Mouse (Mus musculus) Patski (cell line): ENCODE measurements around the gene Tectb. TPM values are rescaled to one million over a fixed set of nuclear protein-coding genes. Genes with fewer than 3 reads are reported as not detected.

Experiments used
- ATAC-seq: fragments of 100-300 bp; one replicate; pipeline ENCODE4 v1.8.0; 2021
- CTCF ChIA-PET: fragments of 350-600 bp; sonication (Branson Sonifier 250); formaldehyde crosslinking; loops from one replicate; lab custom pipeline; 2022; ENCODE audit warnings: inconsistent platforms; lab: Charles Lee
- POLR2A ChIA-PET: fragments of 350-600 bp; sonication (Branson Sonifier 250); formaldehyde crosslinking; loops from one replicate; lab custom pipeline; 2022; ENCODE audit warnings: antibody characterized with exemption, inconsistent platforms; lab: Charles Lee
- DNase-seq: peaks from one replicate; pipeline ENCODE4 v3.0.0-alpha.2; 2011; ENCODE audit warnings: low read depth, low spot score
- H3K27me3 ChIP-seq: fragments of 371-371 bp; one replicate; pipeline ENCODE4 v1.5.1; 2021
- CTCF ChIP-seq: fragments of 100-300 bp; IDR thresholded peaks from one replicate; pipeline ENCODE4 v1.5.1; 2021
- in situ Hi-C: fragments of 300-500 bp; cut with MboI; formaldehyde crosslinking; loops from 3 replicates; pipeline ENCODE4 v1.11.1; 2018; ENCODE audit warnings: low pct_unique_long_range_greater_than_20kb, mixed read lengths
- polyA plus RNA-seq: library from polyadenylated mRNA; unstranded; gene quantifications from one replicate; pipeline ENCODE4 v1.2.3, GENCODE M21; 2021

Tectb gene
- polyA plus RNA-seq, 1 experiment from 2014 or later: not detected

GRCm38 (mm10) chr19:55218741-55219221, 38.2 kb downstream of the Tectb start:
- ATAC-seq: peak; percentile 45
- in situ Hi-C loops: no loop called here
- TF ChIP-seq CTCF: no peak
- DNase-seq: no peak
- ChIA-PET POLR2A (interaction anchor here (0.6 to 1.3 kb wide), 4 partner anchors 12 to 112 kb away, joined by 3 read pairs; no protein-coding TSS in a partner anchor), CTCF (interaction anchor here (0.7 to 3.6 kb wide), 19 partner anchors 8 to 113 kb away, joined by 3 to 65 read pairs (median 5); no protein-coding TSS in a partner anchor)
- no peaks in the 10 kb centered on the region for H3K27me3 ChIP-seq

GRCm38 (mm10) chr19:55219359-55219758, 38.8 kb downstream of the Tectb start:
- ChIA-PET POLR2A (interaction anchor here (0.6 to 1.3 kb wide), 4 partner anchors 12 to 112 kb away, joined by 3 read pairs; no protein-coding TSS in a partner anchor), CTCF (interaction anchor here (0.7 to 3.6 kb wide), 18 partner anchors 8 to 493 kb away, joined by 3 to 65 read pairs (median 5); no protein-coding TSS in a partner anchor)
- in situ Hi-C loops: no loop called here
- no peaks in the 10 kb centered on the region for H3K27me3 ChIP-seq
- ATAC-seq (no peak), DNase-seq (peak; percentile 34)
- TF ChIP-seq CTCF: no peak

DNA sequence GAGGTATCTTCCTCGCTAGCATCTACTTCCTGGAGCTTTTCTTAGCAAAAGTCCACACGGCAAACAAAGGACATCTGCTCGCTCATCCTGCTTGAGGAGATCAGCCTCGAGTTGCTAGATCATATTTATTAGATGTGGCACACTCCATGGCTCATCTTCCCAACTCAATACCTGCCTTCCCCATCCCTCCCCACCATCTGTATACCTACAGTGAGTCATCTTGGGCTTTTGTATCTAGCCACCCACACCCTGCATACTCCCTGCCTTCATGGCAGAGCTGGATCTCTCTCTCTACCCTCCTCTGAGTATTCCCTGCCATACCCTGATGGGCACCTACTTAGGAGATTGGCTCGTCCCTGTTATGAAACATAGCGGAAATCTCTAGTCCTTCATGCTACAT, 40.7 kb downstream of the Tectb start:
- ChIA-PET CTCF (interaction anchor here (1.0 to 1.3 kb wide), 3 partner anchors 15 to 111 kb away, joined by 3 read pairs; no protein-coding TSS in a partner anchor), POLR2A (no interaction called here)
- DNase-seq (no peak), ATAC-seq (no peak)
- in situ Hi-C loops: loop anchor here (5.0 kb wide), 1 partner anchor 86 kb away; no protein-coding TSS in a partner anchor
- no peaks in the 10 kb centered on the region for H3K27me3 ChIP-seq
- TF ChIP-seq CTCF: no peak

GRCm38 (mm10) chr19:55222268-55222667, 41.7 kb downstream of the Tectb start:
- no peak for DNase-seq
- no peaks in the 10 kb centered on the region for H3K27me3 ChIP-seq
- no peak for ATAC-seq
- ChIA-PET CTCF (interaction anchor here (1.0 to 1.9 kb wide), 5 partner anchors 8 to 56 kb away, joined by 3 to 6 read pairs (median 4); partner anchors contain the start of gene Gucy2g), POLR2A (no interaction called here)
- in situ Hi-C loops: loop anchor here (5.0 kb wide), 1 partner anchor 85 kb away; no protein-coding TSS in a partner anchor
- TF ChIP-seq CTCF: no peak

DNA sequence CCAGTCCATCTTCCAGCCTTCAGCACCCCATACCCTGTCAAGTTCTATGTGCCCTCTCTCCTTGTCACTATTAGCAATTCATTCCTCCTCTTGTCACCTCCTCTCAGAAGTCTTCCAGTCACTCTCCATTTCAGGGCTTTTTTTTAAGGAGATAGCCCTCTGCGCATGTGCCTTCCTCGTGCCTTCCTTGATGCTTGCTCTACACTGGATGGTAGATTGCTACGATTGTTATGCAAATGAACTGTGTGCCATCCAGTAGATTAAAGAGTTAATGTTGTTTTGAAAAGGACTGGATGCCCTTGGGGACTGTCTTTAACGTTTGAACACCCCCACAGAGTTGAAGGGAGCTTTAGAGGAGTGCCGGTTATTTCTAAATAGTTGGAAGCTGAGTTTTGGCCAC, 46.1 kb downstream of the Tectb start:
- ChIA-PET CTCF (interaction anchor here (0.7 to 1.0 kb wide), 2 partner anchors 8 to 9 kb away, joined by 3 to 6 read pairs; no protein-coding TSS in a partner anchor), POLR2A (no interaction called here)
- no peaks in the 10 kb centered on the region for H3K27me3 ChIP-seq
- in situ Hi-C loops: no loop called here
- no peak for TF ChIP-seq CTCF
- ATAC-seq: no peak
- DNase-seq: no peak

GRCm38 (mm10) chr19:55227135-55227534, 46.6 kb downstream of the Tectb start:
- no peak for ATAC-seq
- H3K27me3 ChIP-seq: no peaks in the 10 kb centered on the region
- ChIA-PET POLR2A (no interaction called here), CTCF (interaction anchor here (0.7 to 1.5 kb wide), 3 partner anchors 8 to 11 kb away, joined by 3 to 6 read pairs (median 3); no protein-coding TSS in a partner anchor)
- in situ Hi-C loops: no loop called here
- no peak for TF ChIP-seq CTCF
- no peak for DNase-seq

DNA sequence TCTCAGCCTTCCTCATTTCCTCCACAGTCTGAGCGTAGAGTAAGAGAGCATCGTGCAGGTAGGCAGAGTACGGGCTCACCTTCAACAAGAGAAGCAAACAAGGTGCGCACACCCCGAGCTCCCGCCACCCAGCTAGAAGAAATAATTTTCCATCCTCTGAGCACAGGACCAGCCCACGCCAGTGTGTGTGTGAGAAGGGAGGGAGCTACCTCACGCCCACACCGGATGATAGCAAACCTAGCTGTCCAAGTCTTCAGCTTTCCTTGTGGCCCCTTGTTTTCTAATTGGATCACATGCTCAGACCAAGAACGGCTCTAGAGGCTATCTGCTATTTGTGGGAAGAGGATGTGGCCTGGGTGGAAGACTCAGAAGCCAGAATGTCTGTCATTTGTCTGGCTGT, 50.5 kb downstream of the Tectb start:
- TF ChIP-seq CTCF: no peak
- H3K27me3 ChIP-seq: no peaks in the 10 kb centered on the region
- in situ Hi-C loops: no loop called here
- POLR2A ChIA-PET: interaction anchor here (0.8 kb wide), 1 partner anchor 12 kb away, joined by 3 read pairs; no protein-coding TSS in a partner anchor
- CTCF ChIA-PET: interaction anchor here (0.6 to 1.7 kb wide), 5 partner anchors 9 to 101 kb away, joined by 3 to 14 read pairs (median 4); no protein-coding TSS in a partner anchor
- ATAC-seq (no peak), DNase-seq (no peak)

DNA sequence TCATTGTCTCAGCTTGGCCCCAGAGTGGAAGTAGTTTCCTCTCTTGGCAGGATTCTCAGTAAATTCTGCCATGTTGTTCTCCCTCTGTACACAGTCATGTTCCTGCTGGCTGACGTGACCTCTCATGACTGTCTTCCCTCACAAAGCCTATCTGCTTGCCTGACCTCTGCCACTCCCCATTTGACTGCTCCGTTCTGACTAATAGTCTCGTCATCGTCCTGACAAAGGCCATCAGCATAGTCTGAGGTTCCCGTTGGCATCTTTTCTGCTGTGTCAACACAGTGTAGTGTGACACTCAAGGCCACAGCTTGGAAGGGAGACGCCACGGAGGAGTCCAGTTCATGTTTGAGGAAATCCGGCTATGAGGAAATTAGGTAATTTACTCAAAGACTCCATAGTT, 51.6 kb downstream of the Tectb start:
- ChIA-PET CTCF (no interaction called here), POLR2A (interaction anchor here (0.6 kb wide), 1 partner anchor 69 kb away, joined by 3 read pairs; no protein-coding TSS in a partner anchor)
- ATAC-seq (peak; percentile 61), DNase-seq (no peak)
- TF ChIP-seq CTCF: no peak
- in situ Hi-C loops: no loop called here
- H3K27me3 ChIP-seq: no peaks in the 10 kb centered on the region

DNA sequence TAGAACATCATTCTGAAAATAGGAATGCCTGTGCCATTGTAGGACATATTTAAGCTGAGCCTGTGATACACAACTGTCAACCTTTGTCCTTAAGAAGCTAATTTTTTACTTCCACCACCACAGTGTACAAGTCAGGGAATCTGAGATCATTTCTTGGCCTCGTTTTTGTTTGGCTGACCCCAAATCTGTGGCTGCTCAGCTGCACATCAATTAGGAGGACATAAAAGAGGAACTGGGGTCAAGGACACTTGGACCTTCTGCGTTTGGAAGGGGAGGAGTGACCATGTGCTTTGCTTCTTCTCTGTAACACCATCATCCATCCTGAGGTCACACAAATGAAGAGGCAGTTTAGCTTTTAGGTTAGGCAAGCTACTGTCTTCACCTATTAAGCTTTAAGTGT, 55.5 kb downstream of the Tectb start:
- DNase-seq (no peak), ATAC-seq (no peak)
- H3K27me3 ChIP-seq: no peaks in the 10 kb centered on the region
- no peak for TF ChIP-seq CTCF
- CTCF ChIA-PET: interaction anchor here (1.1 kb wide), 2 partner anchors 15 to 21 kb away, joined by 3 read pairs; no protein-coding TSS in a partner anchor
- POLR2A ChIA-PET: no interaction called here
- in situ Hi-C loops: no loop called here

DNA sequence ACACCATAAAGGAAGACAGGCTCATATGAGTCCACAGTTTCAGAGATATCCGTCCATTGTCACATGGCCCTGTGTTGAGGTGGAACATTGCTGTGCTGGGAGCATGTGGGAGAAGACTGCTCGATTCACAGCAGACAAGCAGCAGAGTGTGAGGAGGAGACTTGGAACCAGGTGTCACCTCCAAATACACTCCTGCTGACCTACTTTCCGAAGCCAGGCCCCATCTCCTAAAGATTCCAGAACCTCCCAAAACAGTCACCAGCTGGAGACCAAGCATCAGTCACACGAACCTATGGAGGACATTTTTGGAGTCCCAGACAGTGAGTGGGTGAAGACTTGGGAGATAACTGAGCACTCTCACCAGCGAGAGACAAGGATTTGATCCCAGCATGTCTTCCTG, 56.0 kb downstream of the Tectb start:
- no peak for TF ChIP-seq CTCF
- ChIA-PET POLR2A (no interaction called here), CTCF (interaction anchor here (1.1 to 1.7 kb wide), 3 partner anchors 15 to 22 kb away, joined by 3 to 5 read pairs (median 3); no protein-coding TSS in a partner anchor)
- in situ Hi-C loops: no loop called here
- DNase-seq: no peak
- no peak for ATAC-seq
- H3K27me3 ChIP-seq: no peaks in the 10 kb centered on the region
